8 mouse cellular contexts compared by ENCODE assay signal in the genomic region with DNA sequence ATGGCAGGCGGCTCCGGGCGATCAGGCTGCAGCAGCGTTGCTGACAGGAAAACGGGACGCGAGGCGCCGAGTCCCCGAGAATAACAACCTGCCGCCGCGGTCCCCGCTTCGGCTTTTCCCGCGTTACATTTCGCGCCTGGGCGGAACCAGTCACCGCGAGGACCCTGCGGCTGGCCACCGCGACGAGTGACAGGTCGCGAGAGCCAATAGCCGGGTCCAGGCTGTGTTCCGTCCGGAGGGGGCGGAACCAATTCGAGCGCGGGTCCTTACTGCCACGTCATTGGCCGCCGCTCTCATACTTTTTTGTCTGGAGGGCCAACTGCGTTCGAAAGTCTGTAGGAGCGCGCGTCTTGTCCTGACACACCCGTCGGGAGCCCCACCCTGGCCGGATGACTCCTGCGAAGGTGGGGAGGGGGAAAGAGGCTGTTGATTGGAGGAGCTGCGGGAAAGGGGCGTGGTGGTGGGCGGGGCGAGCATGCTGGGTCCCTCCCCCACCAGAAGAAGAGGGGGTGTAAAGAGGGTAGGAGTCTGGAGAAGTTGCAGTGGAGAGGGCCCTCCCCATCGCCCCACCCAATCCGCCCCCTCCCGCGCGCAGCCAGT. TPM values are rescaled to one million over a fixed set of nuclear protein-coding genes. Genes with fewer than 3 reads are reported as not detected.
DNase-seq lines count a peak whose midpoint lies in the region; ATAC-seq and TF ChIP-seq lines count a peak whose summit lies in the region.

A gene (minus strand): TSS at position 120 of the 600 bp plus-strand sequence.

- peaks cover 16% of the 10 kb centered on the region for H3K4me1 ChIP-seq in bone marrow macrophage, adult 2 months (ENCODE audit: control insufficient read depth, insufficient read depth, low read length)
- peaks cover 7% of the 10 kb centered on the region for H3K4me1 ChIP-seq in embryonic fibroblast, embryonic 13.5 days (ENCODE audit: control insufficient read depth, insufficient read depth, low read length)
- H3K4me1 ChIP-seq in kidney, embryonic 14.5 days (ENCODE audit: control insufficient read depth, insufficient read depth, low read length): peaks cover 17% of the 10 kb centered on the region; the same call in 1 of the 2 replicates
- H3K4me1 ChIP-seq in limb, embryonic 15.5 days: peaks cover 16% of the 10 kb centered on the region; the same call in 1 of the 2 replicates

- no peaks in the 10 kb centered on the region for H3K9me3 ChIP-seq in kidney, embryonic 14.5 days (ENCODE audit: control insufficient read depth, low read length)
- H3K9me3 ChIP-seq in limb, embryonic 15.5 days: no peaks in the 10 kb centered on the region

- 1% methylated on average over 55 of the region's 56 CpGs for WGBS in kidney, embryonic 14.5 days
- WGBS in limb, embryonic 15.5 days: under 1% methylated on average over 51 of the region's 56 CpGs

- no peak for TF ChIP-seq POLR2A in bone marrow macrophage, adult 2 months (IDR thresholded peaks at IDR 0.05; ENCODE audit: borderline replicate concordance, low read depth, low read length)
- TF ChIP-seq POLR2A in embryonic fibroblast, embryonic 13.5 days (IDR thresholded peaks at IDR 0.05; ENCODE audit: low read depth, low read length): peak; percentile 35; the same call in 1 of the 2 replicates

- H3K36me3 ChIP-seq in kidney, embryonic 14.5 days (ENCODE audit: control insufficient read depth, insufficient read depth, low read length): no peaks in the 10 kb centered on the region
- no peaks in the 10 kb centered on the region for H3K36me3 ChIP-seq in limb, embryonic 15.5 days

- H3K27me3 ChIP-seq in kidney, embryonic 14.5 days (ENCODE audit: control insufficient read depth, insufficient read depth, low read length): no peaks in the 10 kb centered on the region
- H3K27me3 ChIP-seq in limb, embryonic 15.5 days: no peaks in the 10 kb centered on the region

- peak within 1 kb of the TSS; percentile 82 for H3K9ac ChIP-seq in kidney, embryonic 14.5 days (ENCODE audit: low read depth, low read length)
- peak within 1 kb of the TSS; percentile 76 for H3K9ac ChIP-seq in limb, embryonic 15.5 days

- peak; percentile 97 for ATAC-seq in kidney, embryonic 14.5 days (ENCODE audit: low FRiP score, low TSS enrichment)
- ATAC-seq in limb, embryonic 15.5 days (ENCODE audit: insufficient number of reproducible peaks, low FRiP score, low TSS enrichment, low read depth): peak; percentile 96

- peak within 1 kb of the TSS; percentile 57 for H3K4me2 ChIP-seq in kidney, embryonic 14.5 days (replicated peaks; ENCODE audit: low read depth, low read length)
- H3K4me2 ChIP-seq in limb, embryonic 15.5 days: peak within 1 kb of the TSS; percentile 96

- peak; percentile 99 for DNase-seq in A20 (ENCODE audit: low read depth, low spot score)
- peak; percentile 99 for DNase-seq in heart, adult 9 months (ENCODE audit: low spot score in 2 of 2)
- DNase-seq in monocyte, adult 2 months (ENCODE audit: low read depth in 1 of 2, low spot score in 2 of 2): peak; percentile 97 to 100
- DNase-seq in spleen, postnatal 36 days (ENCODE audit: low spot score in 2 of 2): peak; percentile 99 to 100

- peak within 1 kb of the TSS; percentile 79 for H3K27ac ChIP-seq in bone marrow macrophage, adult 2 months (ENCODE audit: insufficient read depth, low read depth, low read length)
- peak within 1 kb of the TSS; percentile 90 for H3K27ac ChIP-seq in embryonic fibroblast, embryonic 13.5 days (ENCODE audit: insufficient read depth, low read length)
- peak within 1 kb of the TSS; percentile 73 for H3K27ac ChIP-seq in kidney, embryonic 14.5 days (ENCODE audit: low read depth, low read length)
- peak within 1 kb of the TSS; percentile 89 for H3K27ac ChIP-seq in limb, embryonic 15.5 days

- peak within 1 kb of the TSS; percentile 92 for H3K4me3 ChIP-seq in bone marrow macrophage, adult 2 months (ENCODE audit: insufficient read depth, low read length)
- peak within 1 kb of the TSS; percentile 63 for H3K4me3 ChIP-seq in embryonic fibroblast, embryonic 13.5 days (ENCODE audit: insufficient read depth, low read length)
- H3K4me3 ChIP-seq in kidney, embryonic 14.5 days (ENCODE audit: low read length): peak within 1 kb of the TSS; percentile 83
- H3K4me3 ChIP-seq in limb, embryonic 15.5 days: peak within 1 kb of the TSS; percentile 89

- no peak for TF ChIP-seq CTCF in bone marrow macrophage, adult 2 months (IDR thresholded peaks at IDR 0.05; ENCODE audit: low read depth, low read length)
- TF ChIP-seq CTCF in embryonic fibroblast, embryonic 13.5 days (IDR thresholded peaks at IDR 0.05; ENCODE audit: borderline replicate concordance, insufficient read depth, low read length): no peak

RNA-seq across cellular contexts. Expression of the gene that starts here (rescaled TPM):
- polyA plus RNA-seq in bone marrow macrophage, adult 2 months (2012; ENCODE audit: insufficient read depth, insufficient read length, missing spikeins): 16.9 and 22.9 TPM in 2 replicates
- polyA plus RNA-seq in embryonic fibroblast, embryonic 13.5 days (2011; ENCODE audit: insufficient read length, low read depth, missing spikeins): 18.6 and 21.2 TPM in 2 replicates
- polyA plus RNA-seq in kidney, embryonic 14.5 days (2014; fragmentation: Nextera tagmentation; extraction: Ambion mirVana): 13.6 and 21.4 TPM in 2 replicates
- 21.0 and 21.2 TPM in 2 replicates for polyA plus RNA-seq in limb, embryonic 15.5 days (2015; fragmentation: Nextera tagmentation; extraction: Ambion mirVana)

Comparison
In these comparisons a context has a peak if more than half of its experiments do, and no peak if none do; other contexts are left out.
1. Peak in every context shown above with its lines: DNase-seq, ATAC-seq, H3K4me3 ChIP-seq and H3K27ac ChIP-seq.